Mouse (Mus musculus): ENCODE measurements around the gene Ddx20.

The Ddx20 gene

GRCm38 (mm10) chr3:105687324-105688060, at the start of gene Ddx20:
Gene Ddx20 (minus strand): TSS chr3:105687574.
- Histone ChIP-seq H3K36me3 (ENCODE audit: insufficient read depth, low read length) (peaks cover 27% of the 10 kb centered on the region), H3K4me3 (replicated peaks; ENCODE audit: low read length) (peak within 1 kb of the TSS; percentile 98), H3K9me3 (ENCODE audit: low read length) (no peaks in the 10 kb centered on the region), H3K27me3 (ENCODE audit: insufficient read depth, low read length) (peaks cover 20% of the 10 kb centered on the region), H3K4me1 (replicated peaks; ENCODE audit: low read depth, low read length) (peaks cover 20% of the 10 kb centered on the region)
- TF ChIP-seq POU5F1 (IDR thresholded peaks at IDR 0.05; ENCODE audit: borderline replicate concordance, low read length) (no peak), CTCF (conservative IDR thresholded peaks at IDR 0.05; ENCODE audit: low read length) (peak; percentile 26; the same call in 1 of the 2 replicates)

GRCm38 (mm10) chr3:105737070-105737469, 49.7 kb upstream of the Ddx20 start:
- TF ChIP-seq POU5F1 (IDR thresholded peaks at IDR 0.05; ENCODE audit: borderline replicate concordance, low read length) (no peak), NANOG (IDR thresholded peaks at IDR 0.05; ENCODE audit: borderline replicate concordance, low read length) (no peak), CTCF (conservative IDR thresholded peaks at IDR 0.05; ENCODE audit: low read length) (no peak)
- H3K36me3 ChIP-seq (ENCODE audit: insufficient read depth, low read length) = peaks cover 21% of the 10 kb centered on the region; the same call in 1 of the 2 replicates
- H3K9me3 ChIP-seq (ENCODE audit: low read length) = no peaks in the 10 kb centered on the region
- no peaks in the 10 kb centered on the region for H3K4me1 ChIP-seq (replicated peaks; ENCODE audit: low read depth, low read length)
- H3K4me3 ChIP-seq (replicated peaks; ENCODE audit: low read length) = no peak overlapping the region
- H3K27me3 ChIP-seq (ENCODE audit: insufficient read depth, low read length) = no peaks in the 10 kb centered on the region

- no peaks in the 10 kb centered on the region for H3K9me3 ChIP-seq (ENCODE audit: low read length)
- no peaks in the 10 kb centered on the region for H3K4me1 ChIP-seq (replicated peaks; ENCODE audit: low read depth, low read length)
- no peaks in the 10 kb centered on the region for H3K27me3 ChIP-seq (ENCODE audit: insufficient read depth, low read length)
- TF ChIP-seq NANOG (IDR thresholded peaks at IDR 0.05; ENCODE audit: borderline replicate concordance, low read length) (no peak), CTCF (conservative IDR thresholded peaks at IDR 0.05; ENCODE audit: low read length) (no peak), POU5F1 (IDR thresholded peaks at IDR 0.05; ENCODE audit: borderline replicate concordance, low read length) (no peak)
- peaks cover 23% of the 10 kb centered on the region for H3K36me3 ChIP-seq (ENCODE audit: insufficient read depth, low read length)
- H3K4me3 ChIP-seq (replicated peaks; ENCODE audit: low read length) = no peak overlapping the region
These were observed 48.8 kb upstream of the Ddx20 start for GRCm38 (mm10) chr3:105736148-105736547.

- Histone ChIP-seq H3K4me3 (replicated peaks; ENCODE audit: low read length) (no peak overlapping the region), H3K4me1 (replicated peaks; ENCODE audit: low read depth, low read length) (no peaks in the 10 kb centered on the region), H3K36me3 (ENCODE audit: insufficient read depth, low read length) (peaks cover 32% of the 10 kb centered on the region), H3K27me3 (ENCODE audit: insufficient read depth, low read length) (no peaks in the 10 kb centered on the region), H3K9me3 (ENCODE audit: low read length) (no peaks in the 10 kb centered on the region)
- no peak for TF ChIP-seq CTCF (conservative IDR thresholded peaks at IDR 0.05; ENCODE audit: low read length)
- TF ChIP-seq NANOG (IDR thresholded peaks at IDR 0.05; ENCODE audit: borderline replicate concordance, low read length) = no peak
- TF ChIP-seq POU5F1 (IDR thresholded peaks at IDR 0.05; ENCODE audit: borderline replicate concordance, low read length) = no peak
These were observed 47.9 kb upstream of the Ddx20 start for GRCm38 (mm10) chr3:105735285-105735684.

GRCm38 (mm10) chr3:105733538-105733937, 46.2 kb upstream of the Ddx20 start:
- H3K4me3 ChIP-seq (replicated peaks; ENCODE audit: low read length) = no peak overlapping the region
- H3K36me3 ChIP-seq (ENCODE audit: insufficient read depth, low read length) = peaks cover 33% of the 10 kb centered on the region
- no peaks in the 10 kb centered on the region for H3K4me1 ChIP-seq (replicated peaks; ENCODE audit: low read depth, low read length)
- TF ChIP-seq CTCF (conservative IDR thresholded peaks at IDR 0.05; ENCODE audit: low read length) (no peak), POU5F1 (IDR thresholded peaks at IDR 0.05; ENCODE audit: borderline replicate concordance, low read length) (no peak), NANOG (IDR thresholded peaks at IDR 0.05; ENCODE audit: borderline replicate concordance, low read length) (no peak)
- no peaks in the 10 kb centered on the region for H3K27me3 ChIP-seq (ENCODE audit: insufficient read depth, low read length)
- H3K9me3 ChIP-seq (ENCODE audit: low read length) = no peaks in the 10 kb centered on the region

- H3K4me3 ChIP-seq (replicated peaks; ENCODE audit: low read length) = no peak overlapping the region
- no peaks in the 10 kb centered on the region for H3K4me1 ChIP-seq (replicated peaks; ENCODE audit: low read depth, low read length)
- H3K9me3 ChIP-seq (ENCODE audit: low read length) = no peaks in the 10 kb centered on the region
- H3K27me3 ChIP-seq (ENCODE audit: insufficient read depth, low read length) = no peaks in the 10 kb centered on the region
- TF ChIP-seq POU5F1 (IDR thresholded peaks at IDR 0.05; ENCODE audit: borderline replicate concordance, low read length) (no peak), CTCF (conservative IDR thresholded peaks at IDR 0.05; ENCODE audit: low read length) (no peak), NANOG (IDR thresholded peaks at IDR 0.05; ENCODE audit: borderline replicate concordance, low read length) (no peak)
- peaks cover 25% of the 10 kb centered on the region for H3K36me3 ChIP-seq (ENCODE audit: insufficient read depth, low read length)
These were observed 45.0 kb upstream of the Ddx20 start for GRCm38 (mm10) chr3:105732360-105732759.

- TF ChIP-seq NANOG (IDR thresholded peaks at IDR 0.05; ENCODE audit: borderline replicate concordance, low read length) (no peak), CTCF (conservative IDR thresholded peaks at IDR 0.05; ENCODE audit: low read length) (peak; percentile 79), POU5F1 (IDR thresholded peaks at IDR 0.05; ENCODE audit: borderline replicate concordance, low read length) (no peak)
- Histone ChIP-seq H3K4me3 (replicated peaks; ENCODE audit: low read length) (no peak overlapping the region), H3K4me1 (replicated peaks; ENCODE audit: low read depth, low read length) (peaks cover 3% of the 10 kb centered on the region; the same call in 1 of the 2 replicates), H3K9me3 (ENCODE audit: low read length) (no peaks in the 10 kb centered on the region), H3K36me3 (ENCODE audit: insufficient read depth, low read length) (peaks cover 10% of the 10 kb centered on the region), H3K27me3 (ENCODE audit: insufficient read depth, low read length) (no peaks in the 10 kb centered on the region)
These were observed 38.7 kb upstream of the Ddx20 start for GRCm38 (mm10) chr3:105726037-105726436.

- H3K4me1 ChIP-seq (replicated peaks; ENCODE audit: low read depth, low read length) = peaks cover 11% of the 10 kb centered on the region; the same call in 1 of the 2 replicates
- no peak overlapping the region for H3K4me3 ChIP-seq (replicated peaks; ENCODE audit: low read length)
- H3K27me3 ChIP-seq (ENCODE audit: insufficient read depth, low read length) = no peaks in the 10 kb centered on the region
- H3K36me3 ChIP-seq (ENCODE audit: insufficient read depth, low read length) = no peaks in the 10 kb centered on the region
- no peaks in the 10 kb centered on the region for H3K9me3 ChIP-seq (ENCODE audit: low read length)
- TF ChIP-seq CTCF (conservative IDR thresholded peaks at IDR 0.05; ENCODE audit: low read length) (no peak), NANOG (IDR thresholded peaks at IDR 0.05; ENCODE audit: borderline replicate concordance, low read length) (no peak), POU5F1 (IDR thresholded peaks at IDR 0.05; ENCODE audit: borderline replicate concordance, low read length) (no peak)
These were observed 35.1 kb upstream of the Ddx20 start for GRCm38 (mm10) chr3:105722510-105722909.

All from E14TG2a.4 (cell line).